Mouse (Mus musculus): ENCODE measurements at regions not wholly inside any gene's neighbourhood (a gene's known extent, or its start where the extent isn't known, plus 50 kb on each side); places are given as distances from the start of the nearest gene placed in this dataset.

DNA sequence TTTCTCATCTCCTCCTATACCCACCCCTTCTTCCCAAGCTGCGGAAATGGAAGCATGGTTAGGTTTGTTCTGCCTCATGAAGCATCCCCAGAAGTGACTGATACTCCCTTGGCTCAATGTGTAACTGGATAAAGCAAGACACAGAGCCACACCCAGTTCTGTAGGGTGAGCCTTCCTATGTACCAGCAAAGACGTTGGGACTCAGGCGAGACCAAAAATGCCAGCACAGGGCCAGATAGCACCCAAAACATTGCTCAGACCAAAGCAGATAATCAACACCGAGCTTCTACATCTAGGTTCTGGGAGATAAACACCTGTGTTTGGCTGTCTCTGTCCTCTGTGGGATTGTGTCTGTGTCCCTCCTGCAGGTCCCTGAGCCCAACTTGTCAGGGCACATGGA, 212.8 kb upstream of the Irx3 start:
- intact Hi-C loops (cut with DNase I): loop anchor here (5.0 kb wide), 1 partner anchor 212 kb away; the partner anchor contains the start of gene Irx3
- no peak for DNase-seq (ENCODE audit: low spot score)

DNA sequence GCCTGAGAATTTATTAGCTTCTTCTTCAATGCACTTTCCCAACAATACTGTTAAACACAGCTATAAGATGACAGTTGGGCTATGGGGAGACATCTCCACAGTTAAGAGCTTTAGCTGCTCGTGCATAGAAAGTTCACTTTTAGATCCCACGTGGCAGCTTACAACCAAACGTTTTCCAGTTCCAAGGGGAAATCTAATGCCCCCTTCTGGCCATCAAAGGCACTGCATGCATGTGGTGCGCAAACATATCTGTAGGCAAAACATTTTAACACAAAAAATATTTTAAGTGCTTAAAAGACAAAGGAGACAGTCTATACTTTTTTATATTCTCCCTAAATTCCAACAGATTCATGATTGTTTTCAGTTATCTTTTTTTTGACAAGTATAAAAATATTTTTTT, 211.3 kb upstream of the Irx3 start:
- intact Hi-C loops (cut with DNase I): loop anchor here (5.0 kb wide), 1 partner anchor 211 kb away; the partner anchor contains the start of gene Irx3
- no peak for DNase-seq (ENCODE audit: low spot score)

GRCm38 (mm10) chr8:92010412-92010811, 208.5 kb upstream of the Irx3 start:
- intact Hi-C loops (cut with DNase I): loop anchor here (5.0 kb wide), 1 partner anchor 208 kb away; the partner anchor contains the start of gene Irx3
- DNase-seq (ENCODE audit: low spot score): no peak

GRCm38 (mm10) chr8:92008616-92009610, 207.0 kb upstream of the Irx3 start:
- intact Hi-C loops (cut with DNase I): loop anchor here (5.0 kb wide), 1 partner anchor 42 kb away; no protein-coding TSS in a partner anchor
- peak; percentile 14 for DNase-seq (ENCODE audit: low spot score)

- DNase-seq (ENCODE audit: low spot score): no peak
- intact Hi-C loops (cut with DNase I): loop anchor here (5.0 kb wide), 1 partner anchor 38 kb away; no protein-coding TSS in a partner anchor
Measured at GRCm38 (mm10) chr8:92005091-92005490, 203.2 kb upstream of the Irx3 start.

DNA sequence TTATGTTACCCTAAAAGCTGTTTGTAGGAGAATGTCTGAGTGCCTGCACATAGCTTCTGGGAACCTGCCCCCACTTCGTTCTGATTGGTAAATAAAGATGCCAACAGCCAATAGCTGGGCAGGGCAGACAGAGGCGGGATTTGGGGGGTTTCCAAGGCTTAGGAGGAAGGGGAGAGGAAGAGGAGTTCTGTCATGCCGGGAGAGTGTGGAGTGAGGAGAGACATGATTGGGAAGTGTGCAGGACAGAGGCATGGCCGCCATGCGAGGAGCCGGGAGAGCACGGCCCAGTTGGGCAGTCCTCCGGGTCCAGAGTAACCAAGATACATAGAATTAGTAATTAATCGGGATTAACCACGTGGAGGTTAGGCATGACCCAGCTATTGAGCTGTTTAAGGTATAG, 202.7 kb upstream of the Irx3 start:
- DNase-seq (ENCODE audit: low spot score): no peak
- intact Hi-C loops (cut with DNase I): no loop called here

GRCm38 (mm10) chr8:92000368-92000767, 198.5 kb upstream of the Irx3 start:
- no peak for DNase-seq (ENCODE audit: low spot score)
- intact Hi-C loops (cut with DNase I): no loop called here

- intact Hi-C loops (cut with DNase I): no loop called here
- no peak for DNase-seq (ENCODE audit: low spot score)
Measured at GRCm38 (mm10) chr8:91999661-92000060, 197.8 kb upstream of the Irx3 start.

DNA sequence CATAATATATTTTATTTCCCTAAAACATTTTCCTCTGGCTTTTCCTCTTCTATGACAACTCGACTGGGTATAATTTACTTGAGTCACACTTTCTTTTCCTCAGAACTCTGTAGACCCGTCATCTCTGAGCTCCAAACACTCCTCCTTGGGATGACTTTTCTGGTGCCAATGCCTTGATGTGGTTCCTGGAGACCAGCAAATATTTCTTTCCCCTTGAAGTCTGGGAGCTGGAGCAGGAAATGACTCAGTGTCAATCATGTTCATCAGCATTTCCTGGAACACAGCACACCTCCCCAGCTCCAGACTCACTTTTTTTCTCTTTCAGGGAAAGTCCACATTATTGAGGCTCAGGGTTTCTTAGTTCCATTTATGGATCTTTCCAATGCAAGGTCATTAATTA, 197.3 kb upstream of the Irx3 start:
- no peak for DNase-seq (ENCODE audit: low spot score)
- intact Hi-C loops (cut with DNase I): no loop called here

DNA sequence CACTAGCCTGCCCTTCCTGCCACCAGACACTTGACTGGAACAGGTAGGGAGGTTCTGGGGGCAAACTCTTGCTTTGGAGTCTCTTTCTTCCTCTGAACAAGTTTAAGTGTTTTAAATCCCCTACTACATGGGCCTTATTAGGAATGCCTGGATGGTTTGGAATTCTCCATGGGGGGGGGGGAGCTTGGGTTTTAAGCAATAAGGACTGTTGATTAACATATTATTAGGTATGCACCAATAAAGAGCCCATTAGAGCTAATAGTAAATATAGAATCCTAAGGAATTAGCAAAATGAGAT, 196.0 kb upstream of the Irx3 start:
- intact Hi-C loops (cut with DNase I): no loop called here
- no peak for DNase-seq (ENCODE audit: low spot score)

DNA sequence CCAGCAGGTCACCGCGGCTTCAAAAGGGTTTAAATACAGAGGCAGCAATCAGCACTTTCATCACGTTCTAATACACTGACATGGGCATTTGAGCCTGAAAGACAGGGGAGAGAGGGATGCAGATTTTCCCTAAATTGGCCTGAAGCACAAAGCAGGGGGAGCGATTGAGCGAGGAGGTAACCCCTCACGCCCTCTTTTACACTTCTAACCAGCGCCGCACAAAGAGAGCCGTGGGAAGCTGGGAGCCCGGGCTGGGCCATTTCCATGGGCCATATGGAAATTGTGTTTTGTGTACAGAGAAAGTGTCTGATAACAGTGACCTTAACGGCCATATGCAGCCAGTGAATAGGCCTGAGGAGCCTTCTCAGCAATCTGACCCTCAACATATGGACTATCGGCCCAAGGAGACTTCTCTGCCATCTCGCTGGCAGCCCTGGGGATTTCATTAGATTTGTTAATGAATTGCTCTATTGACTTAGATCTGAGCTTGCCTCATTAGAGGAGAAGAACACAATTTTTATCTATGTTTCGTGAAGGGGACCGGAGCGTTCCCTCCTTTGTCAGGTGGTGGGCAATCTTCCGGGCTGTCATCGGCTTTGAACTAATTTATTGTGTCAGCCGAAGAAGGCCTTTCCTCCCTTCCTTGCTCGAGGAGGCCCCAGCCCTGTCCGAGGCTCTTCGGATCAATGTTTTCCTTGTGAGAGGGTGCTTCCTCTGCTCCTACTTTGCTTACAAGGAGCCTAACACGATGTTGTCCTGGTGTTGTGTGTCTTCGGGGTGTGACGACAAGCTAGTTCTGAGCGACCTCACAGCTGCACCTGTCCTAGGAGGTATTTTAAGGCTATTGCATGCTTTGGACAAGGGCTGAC, 195.4 kb upstream of the Irx3 start:
- intact Hi-C loops (cut with DNase I): no loop called here
- no peak for DNase-seq (ENCODE audit: low spot score)

DNA sequence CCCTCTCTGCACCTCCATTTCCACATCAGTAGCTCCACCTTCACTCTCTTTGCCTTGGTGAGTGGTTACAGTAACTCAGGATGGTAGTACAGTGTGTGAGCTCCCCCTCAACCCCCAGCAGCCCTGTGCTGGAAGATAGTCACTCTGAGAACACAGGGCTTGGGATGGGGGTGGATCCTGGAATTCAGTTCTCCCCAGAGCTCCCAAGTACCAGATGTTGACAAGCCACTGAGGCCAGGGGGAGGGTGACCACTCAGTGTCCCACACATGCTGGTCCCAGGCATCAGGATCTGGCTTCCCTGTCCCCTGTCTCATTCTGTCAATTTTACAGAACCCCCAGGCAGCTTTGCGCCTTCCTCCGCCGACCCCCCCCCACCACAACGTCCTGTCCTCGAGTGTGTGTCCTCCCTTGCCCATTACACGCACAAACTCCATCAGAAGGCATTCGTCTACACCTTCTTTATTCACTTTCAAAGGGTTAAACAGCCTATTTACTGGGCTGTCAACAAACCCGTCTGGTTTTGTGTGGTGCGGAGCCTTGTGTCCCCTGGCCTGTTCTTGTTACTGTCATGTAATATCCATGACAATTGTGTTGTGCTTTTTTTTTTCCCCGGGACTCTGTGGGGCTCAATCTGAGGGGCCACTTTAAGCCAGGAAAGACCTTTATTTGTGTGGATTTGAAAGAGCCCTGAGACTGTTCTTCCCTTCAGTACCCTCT, 194.6 kb upstream of the Irx3 start:
- DNase-seq (ENCODE audit: low spot score): no peak
- intact Hi-C loops (cut with DNase I): no loop called here

DNA sequence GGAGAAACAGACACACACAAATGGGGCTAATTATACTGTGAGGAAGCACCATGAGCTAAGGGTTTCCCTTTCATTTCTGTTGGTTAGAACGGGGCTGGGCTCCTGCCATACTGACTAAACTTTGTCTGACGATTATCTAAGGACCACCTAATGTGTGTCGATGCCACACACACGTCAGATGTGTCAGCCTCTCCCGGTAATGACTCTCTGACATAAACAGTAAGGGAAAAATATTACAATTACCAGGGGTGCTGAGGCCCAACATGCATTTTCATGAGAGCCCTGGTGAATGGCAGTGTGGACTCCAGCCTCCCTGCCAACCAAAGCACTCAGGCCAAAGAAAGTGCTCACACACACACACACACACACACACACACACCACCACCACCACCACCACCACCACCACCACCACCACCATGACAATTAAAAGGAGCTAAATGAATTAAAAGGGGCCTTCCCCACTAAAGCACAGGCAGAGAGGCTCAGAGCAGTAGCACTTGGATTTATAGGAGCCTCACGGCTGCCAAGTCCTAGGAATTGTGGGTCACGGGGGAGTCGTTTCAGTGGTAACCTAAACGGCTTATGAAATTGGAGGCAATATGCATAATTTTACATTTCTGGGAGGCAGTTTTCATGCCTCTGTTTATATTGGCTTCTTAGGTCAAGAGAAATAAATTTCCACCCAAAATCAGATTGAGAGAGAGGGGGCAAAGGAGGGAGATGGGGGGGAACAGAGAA, 193.7 kb upstream of the Irx3 start:
- intact Hi-C loops (cut with DNase I): no loop called here
- no peak for DNase-seq (ENCODE audit: low spot score)

DNA sequence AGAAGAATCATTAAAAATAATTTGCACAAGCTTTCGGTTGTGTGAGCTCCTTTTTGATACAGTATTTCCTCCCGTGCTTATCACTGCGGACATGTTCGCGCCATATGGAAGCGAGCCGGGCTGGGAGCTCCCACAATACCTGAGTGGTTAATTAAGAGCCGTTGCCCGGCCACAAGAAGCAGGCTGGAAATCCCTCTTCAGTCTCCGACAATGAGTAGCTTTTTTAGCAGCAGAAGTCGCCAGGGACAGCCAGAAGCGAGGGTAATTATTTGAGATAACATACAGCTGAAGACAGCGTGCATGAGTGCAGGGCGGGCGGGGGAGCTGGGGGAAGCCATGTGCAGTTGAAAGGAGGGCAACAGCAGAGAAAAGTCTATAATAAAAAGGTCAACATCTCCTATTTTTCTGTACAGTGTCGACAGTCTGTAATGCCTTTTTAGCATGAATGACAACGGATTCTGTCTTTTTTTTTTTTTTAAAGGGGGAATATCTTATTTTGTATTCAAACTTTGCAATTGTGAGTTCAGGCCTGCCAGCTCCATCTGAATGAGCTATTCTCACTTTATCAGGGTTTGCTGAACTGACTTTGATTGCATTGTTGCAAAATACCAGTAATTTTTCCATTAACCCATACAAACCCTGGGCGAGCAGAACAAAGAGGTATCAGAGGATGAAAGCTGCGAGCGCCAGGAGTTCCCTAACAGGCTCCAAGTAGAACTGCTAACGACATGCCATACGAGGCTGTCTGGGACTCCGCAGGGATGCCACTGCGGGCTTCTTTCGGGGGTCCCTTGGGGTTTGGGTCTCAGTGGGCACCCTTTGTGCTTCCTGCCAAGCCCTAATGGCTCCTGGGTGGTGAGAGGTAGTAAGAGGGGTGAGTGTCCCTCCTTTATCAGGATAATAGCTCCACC, 189.9 kb upstream of the Irx3 start:
- intact Hi-C loops (cut with DNase I): no loop called here
- DNase-seq (ENCODE audit: low spot score): no peak

DNA sequence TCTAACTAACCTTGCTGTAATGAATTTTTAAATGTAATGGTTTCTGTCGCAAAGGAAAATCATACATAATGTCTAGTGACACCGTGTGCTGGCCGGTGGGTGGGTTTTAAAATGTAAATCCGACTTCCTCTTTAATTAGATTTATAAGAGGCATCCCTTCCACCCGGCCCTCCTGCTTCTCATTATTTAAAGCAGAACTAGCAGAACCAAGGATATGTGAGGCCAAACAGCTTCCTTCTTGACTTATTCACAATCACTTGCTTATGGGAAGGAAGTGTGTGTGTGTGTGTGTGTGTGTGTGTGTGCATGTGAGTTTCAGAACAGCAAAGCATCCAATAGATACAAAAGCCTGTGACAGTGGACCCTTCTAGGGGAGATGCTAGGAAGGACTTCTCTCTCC, 189.1 kb upstream of the Irx3 start:
- no peak for DNase-seq (ENCODE audit: low spot score)
- intact Hi-C loops (cut with DNase I): no loop called here

- intact Hi-C loops (cut with DNase I): no loop called here
Measured at GRCm38 (mm10) chr8:91990048-91990447, 188.2 kb upstream of the Irx3 start.

DNA sequence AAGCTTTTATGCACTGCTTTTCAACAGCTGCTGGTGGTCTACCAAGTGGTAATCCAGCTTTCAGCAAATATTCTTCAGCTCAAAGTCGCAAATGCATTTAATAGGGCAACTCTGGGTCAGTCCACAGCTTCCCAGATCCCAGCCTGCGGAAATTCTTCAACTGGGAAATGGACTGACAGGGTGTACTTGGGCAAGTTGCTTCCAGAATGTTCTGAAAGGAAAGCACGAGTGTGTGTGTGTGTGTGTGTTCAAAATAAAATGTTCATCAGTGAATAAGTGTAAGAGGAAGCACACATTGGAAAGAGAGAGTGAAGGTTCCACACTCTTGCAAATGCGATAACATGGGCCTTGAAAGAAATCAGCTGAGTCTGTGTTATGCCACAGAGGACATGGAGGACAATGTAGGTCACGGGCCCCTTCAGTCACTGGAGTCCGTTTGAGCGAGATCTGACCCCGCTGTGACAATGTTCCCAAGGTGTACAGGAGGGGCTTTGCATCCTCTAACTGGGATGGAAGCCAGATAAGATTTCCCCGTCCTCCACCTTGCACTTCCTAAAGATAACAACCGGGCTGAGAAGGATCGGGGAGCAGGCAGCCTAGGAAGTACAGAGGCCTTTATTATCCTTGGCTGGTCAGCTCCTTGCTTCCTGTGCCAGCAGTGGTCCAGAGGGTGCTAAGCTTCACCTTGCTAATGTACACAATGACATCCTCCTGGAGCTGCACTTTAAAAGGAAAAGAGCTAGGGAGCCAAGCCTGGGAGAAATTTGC, 187.2 kb upstream of the Irx3 start:
- no peak for DNase-seq (ENCODE audit: low spot score)

More at GRCm38 (mm10) chr8:91990048-91990447, 188.2 kb upstream of the Irx3 start:
- no peak for DNase-seq (ENCODE audit: low spot score)

More for the DNA sequence above, 187.2 kb upstream of the Irx3 start:
- intact Hi-C loops (cut with DNase I): loop anchor here (5.0 kb wide), 1 partner anchor 368 kb away; the partner anchor contains the start of gene Irx5

All from heart, postnatal 25 days (tissue).